Mouse (Mus musculus) activated CD4-positive, CD25-positive, alpha-beta regulatory T cell, adult 4 months (primary cell): Measurements from ENCODE around the gene Depdc5. TPM values are rescaled to one million over a fixed set of nuclear protein-coding genes. Genes with fewer than 3 reads are reported as not detected.

Experiments used
- ATAC-seq: one replicate; pipeline ENCODE4 v1.8.0; 2017
- polyA plus RNA-seq, 2 experiments: library from polyadenylated mRNA; unstranded; fragments of 100-300 nt; shearing (Covaris generic); gene quantifications; one replicate each; pipeline ENCODE4 v1.2.1; 2017

Depdc5 gene
- polyA plus RNA-seq, 2 experiments from 2014 or later = 19.2 to 19.8 TPM

- no peak for ATAC-seq
These were observed 139.3 kb downstream of the Depdc5 start for GRCm38 (mm10) chr5:33002781-33003180.

GRCm38 (mm10) chr5:33003500-33003899, 140.0 kb downstream of the Depdc5 start:
- no peak for ATAC-seq

- ATAC-seq = no peak
These were observed 140.6 kb downstream of the Depdc5 start for GRCm38 (mm10) chr5:33004110-33004509.

GRCm38 (mm10) chr5:33005442-33006145, 142.1 kb downstream of the Depdc5 start:
- ATAC-seq = no peak

GRCm38 (mm10) chr5:33006670-33007069, 143.2 kb downstream of the Depdc5 start:
- ATAC-seq = no peak

GRCm38 (mm10) chr5:33007371-33007770, 143.9 kb downstream of the Depdc5 start:
- ATAC-seq = no peak

GRCm38 (mm10) chr5:33009301-33009700, 145.8 kb downstream of the Depdc5 start:
- ATAC-seq = no peak

GRCm38 (mm10) chr5:33009818-33010812, 146.6 kb downstream of the Depdc5 start:
- ATAC-seq = no peak

- ATAC-seq = no peak
These were observed 147.9 kb downstream of the Depdc5 start for GRCm38 (mm10) chr5:33011132-33012106.

- no peak for ATAC-seq
These were observed 150.6 kb downstream of the Depdc5 start for GRCm38 (mm10) chr5:33014096-33014495.

GRCm38 (mm10) chr5:33015579-33015978, 152.1 kb downstream of the Depdc5 start:
- ATAC-seq = no peak

- peak; percentile 20 for ATAC-seq
These were observed 154.7 kb downstream of the Depdc5 start for GRCm38 (mm10) chr5:33018189-33018560.

- ATAC-seq = peak; percentile 92
These were observed 155.3 kb downstream of the Depdc5 start, which contains the start of gene Ywhah for GRCm38 (mm10) chr5:33018561-33019425. TSS of gene Ywhah (plus strand) at chr5:33018816.

GRCm38 (mm10) chr5:33019426-33019821, 155.9 kb downstream of the Depdc5 start:
- no peak for ATAC-seq

- no peak for ATAC-seq
These were observed 158.1 kb downstream of the Depdc5 start for GRCm38 (mm10) chr5:33021622-33022021.

GRCm38 (mm10) chr5:33023337-33023736, 159.8 kb downstream of the Depdc5 start:
- no peak for ATAC-seq

- ATAC-seq = no peak
These were observed 161.0 kb downstream of the Depdc5 start for GRCm38 (mm10) chr5:33024474-33024873.

GRCm38 (mm10) chr5:33028656-33029055, 165.2 kb downstream of the Depdc5 start:
- no peak for ATAC-seq

GRCm38 (mm10) chr5:33030425-33031175, 167.1 kb downstream of the Depdc5 start:
- no peak for ATAC-seq

- no peak for ATAC-seq
These were observed 168.7 kb downstream of the Depdc5 start for GRCm38 (mm10) chr5:33032036-33032773.
